Mouse (Mus musculus): ENCODE data around the gene Olfr94. TPM values are rescaled to one million over a fixed set of nuclear protein-coding genes. Genes with fewer than 3 reads are reported as not detected.

Gene Olfr94
- total and polyA plus RNA-seq, 3 experiments = not detected

- TF ChIP-seq SMC3 (IDR thresholded peaks at IDR 0.05; ENCODE audit: low read depth, low read length) (no peak), MAX (IDR thresholded peaks at IDR 0.05; ENCODE audit: low read length) (no peak), TBP (IDR thresholded peaks at IDR 0.05; ENCODE audit: low read depth, low read length) (0 out of 2 replicates have a peak, but pooled peaks have one; percentile 20)
- Histone ChIP-seq H3K27me3 (ENCODE audit: control insufficient read depth in 1 of 2, insufficient read depth in 2 of 2, low read length in 2 of 2) (peaks cover 0 to 2% of the 10 kb centered on the region in 2 experiments; a peak in 1 of 4 replicates), H3K4me3 (ENCODE audit: control insufficient read depth in 1 of 2, insufficient read depth in 1 of 2, low read depth in 2 of 2, low read length in 2 of 2) (peak overlapping the region; percentile 48 to 54), H3K9ac (ENCODE audit: control insufficient read depth, low read depth, low read length, poor library complexity, severe bottlenecking) (peak overlapping the region; percentile 11; the same call in 1 of the 2 replicates), H3K36me3 (ENCODE audit: control insufficient read depth in 1 of 2, insufficient read depth in 2 of 2, low read length in 2 of 2) (no peaks in the 10 kb centered on the region), H3K9me3 (replicated peaks; ENCODE audit: insufficient read depth, low read length) (no peaks in the 10 kb centered on the region), H3K79me2 (ENCODE audit: control insufficient read depth, insufficient read depth, low read length, poor library complexity) (no peaks in the 10 kb centered on the region), H3K27ac (ENCODE audit: control insufficient read depth, low read depth, low read length) (no peak overlapping the region), H3K4me1 (ENCODE audit: control insufficient read depth in 1 of 2, insufficient read depth in 2 of 2, low read length in 2 of 2) (no peaks in the 10 kb centered on the region)
- DNase-seq (ENCODE audit: low read depth, low spot score) = peak; percentile 14
Measured at GRCm38 (mm10) chr17:37185474-37185873, 15.3 kb downstream of the Olfr94 start.

GRCm38 (mm10) chr17:37161394-37161793 is 39.4 kb downstream of the Olfr94 start, which contains the start of gene Olfr93:
Gene Olfr93 (minus strand): TSS chr17:37161494.
- Histone ChIP-seq H3K9ac (ENCODE audit: control insufficient read depth, low read depth, low read length, poor library complexity, severe bottlenecking) (no peak within 1 kb of the TSS), H3K27ac (ENCODE audit: control insufficient read depth, low read depth, low read length) (no peak within 1 kb of the TSS), H3K4me3 (ENCODE audit: control insufficient read depth in 1 of 2, insufficient read depth in 1 of 2, low read depth in 2 of 2, low read length in 2 of 2) (no peak within 1 kb of the TSS), H3K27me3 (ENCODE audit: control insufficient read depth in 1 of 2, insufficient read depth in 2 of 2, low read length in 2 of 2) (no peaks in the 10 kb centered on the region), H3K9me3 (replicated peaks; ENCODE audit: insufficient read depth, low read length) (no peaks in the 10 kb centered on the region), H3K4me1 (ENCODE audit: control insufficient read depth in 1 of 2, insufficient read depth in 2 of 2, low read length in 2 of 2) (no peaks in the 10 kb centered on the region), H3K79me2 (ENCODE audit: control insufficient read depth, insufficient read depth, low read length, poor library complexity) (no peaks in the 10 kb centered on the region), H3K36me3 (ENCODE audit: control insufficient read depth in 1 of 2, insufficient read depth in 2 of 2, low read length in 2 of 2) (no peaks in the 10 kb centered on the region)
- no peak for TF ChIP-seq CHD1 (IDR thresholded peaks at IDR 0.05; ENCODE audit: low read depth, low read length)
- TF ChIP-seq ELF1 (IDR thresholded peaks at IDR 0.05; ENCODE audit: low read depth, low read length) = no peak
- no peak for TF ChIP-seq UBTF (IDR thresholded peaks at IDR 0.05; ENCODE audit: borderline replicate concordance, insufficient read depth, low read depth, low read length)
- TF ChIP-seq SIN3A (IDR thresholded peaks at IDR 0.05; ENCODE audit: low read length) = no peak
- TF ChIP-seq ZKSCAN1 (IDR thresholded peaks at IDR 0.05; ENCODE audit: low read depth, low read length) = no peak
- no peak for TF ChIP-seq CHD2 (IDR thresholded peaks at IDR 0.05; ENCODE audit: low read length)
- no peak for DNase-seq (ENCODE audit: low read depth, low spot score)

Other genes starting within 250 kb of the Olfr94 start
- gene Ppp1r11, start 249.3 kb downstream of the Olfr94 start, total RNA-seq (2012; rRNA removed) = 128 and 138 TPM in 2 replicates
- gene Ppp1r11, start 249.3 kb downstream of the Olfr94 start, polyA plus RNA-seq (2012; ENCODE audit: insufficient read depth in 1 of 2, insufficient read length in 2 of 2, low read depth in 1 of 2, low replicate concordance in 2 of 2, missing spikeins in 1 of 2) = 100 to 1,000 TPM in 1 of 2 experiments, not detected in 1; 146 TPM
- 20.5 and 26.4 TPM in 2 replicates for gene Znrd1, start 242.4 kb downstream of the Olfr94 start, total RNA-seq (2012; rRNA removed)
- 10 to 100 TPM in 1 of 2 experiments, not detected in 1; 38.2 TPM for gene Znrd1, start 242.4 kb downstream of the Olfr94 start, polyA plus RNA-seq (2012; ENCODE audit: insufficient read depth in 1 of 2, insufficient read length in 2 of 2, low read depth in 1 of 2, low replicate concordance in 2 of 2, missing spikeins in 1 of 2)
- gene Znrd1as, start 242.4 kb downstream of the Olfr94 start, total RNA-seq (2012; rRNA removed) = 2.8 and 3.4 TPM in 2 replicates
- gene Znrd1as, start 242.4 kb downstream of the Olfr94 start, polyA plus RNA-seq (2012; ENCODE audit: insufficient read depth in 1 of 2, insufficient read length in 2 of 2, low read depth in 1 of 2, low replicate concordance in 2 of 2, missing spikeins in 1 of 2) = 1 to 10 TPM in 1 of 2 experiments, not detected in 1; 1.8 TPM
- not detected in 2 replicates for gene 2410137M14Rik, start 219.8 kb downstream of the Olfr94 start, total RNA-seq (2012; rRNA removed)
- not detected for gene 2410137M14Rik, start 219.8 kb downstream of the Olfr94 start, polyA plus RNA-seq (2012; ENCODE audit: insufficient read depth in 1 of 2, insufficient read length in 2 of 2, low read depth in 1 of 2, low replicate concordance in 2 of 2, missing spikeins in 1 of 2)
- gene H2-M5, start 211.5 kb downstream of the Olfr94 start, total RNA-seq (2012; rRNA removed) = not detected in 2 replicates
- not detected for gene H2-M5, start 211.5 kb downstream of the Olfr94 start, polyA plus RNA-seq (2012; ENCODE audit: insufficient read depth in 1 of 2, insufficient read length in 2 of 2, low read depth in 1 of 2, low replicate concordance in 2 of 2, missing spikeins in 1 of 2)
- gene Zfp57, start 199.8 kb downstream of the Olfr94 start, total RNA-seq (2012; rRNA removed) = not detected in 2 replicates
- not detected for gene Zfp57, start 199.8 kb downstream of the Olfr94 start, polyA plus RNA-seq (2012; ENCODE audit: insufficient read depth in 1 of 2, insufficient read length in 2 of 2, low read depth in 1 of 2, low replicate concordance in 2 of 2, missing spikeins in 1 of 2)
- not detected in 2 replicates for gene Mog, start 177.6 kb downstream of the Olfr94 start, total RNA-seq (2012; rRNA removed)
- not detected for gene Mog, start 177.6 kb downstream of the Olfr94 start, polyA plus RNA-seq (2012; ENCODE audit: insufficient read depth in 1 of 2, insufficient read length in 2 of 2, low read depth in 1 of 2, low replicate concordance in 2 of 2, missing spikeins in 1 of 2)
- 1.5 and 2.2 TPM in 2 replicates for gene Gabbr1, start 155.0 kb downstream of the Olfr94 start, total RNA-seq (2012; rRNA removed)
- gene Gabbr1, start 155.0 kb downstream of the Olfr94 start, polyA plus RNA-seq (2012; ENCODE audit: insufficient read depth in 1 of 2, insufficient read length in 2 of 2, low read depth in 1 of 2, low replicate concordance in 2 of 2, missing spikeins in 1 of 2) = 10 to 100 TPM in 1 of 2 experiments, not detected in 1; 14.6 TPM
- gene Olfr90, start 112.5 kb downstream of the Olfr94 start, total RNA-seq (2012; rRNA removed) = 0.08 TPM in 1 of 2 replicates, not detected in the other
- gene Olfr90, start 112.5 kb downstream of the Olfr94 start, polyA plus RNA-seq (2012; ENCODE audit: insufficient read depth in 1 of 2, insufficient read length in 2 of 2, low read depth in 1 of 2, low replicate concordance in 2 of 2, missing spikeins in 1 of 2) = under 1 TPM in 1 of 2 experiments, not detected in 1; 0.08 TPM
- not detected in 2 replicates for gene Olfr91, start 102.7 kb downstream of the Olfr94 start, total RNA-seq (2012; rRNA removed)
- not detected for gene Olfr91, start 102.7 kb downstream of the Olfr94 start, polyA plus RNA-seq (2012; ENCODE audit: insufficient read depth in 1 of 2, insufficient read length in 2 of 2, low read depth in 1 of 2, low replicate concordance in 2 of 2, missing spikeins in 1 of 2)
- gene Olfr92, start 80.9 kb downstream of the Olfr94 start, total RNA-seq (2012; rRNA removed) = not detected in 2 replicates
- gene Olfr92, start 80.9 kb downstream of the Olfr94 start, polyA plus RNA-seq (2012; ENCODE audit: insufficient read depth in 1 of 2, insufficient read length in 2 of 2, low read depth in 1 of 2, low replicate concordance in 2 of 2, missing spikeins in 1 of 2) = not detected
- not detected in 2 replicates for gene Olfr93, start 39.5 kb downstream of the Olfr94 start, total RNA-seq (2012; rRNA removed)
- not detected for gene Olfr93, start 39.5 kb downstream of the Olfr94 start, polyA plus RNA-seq (2012; ENCODE audit: insufficient read depth in 1 of 2, insufficient read length in 2 of 2, low read depth in 1 of 2, low replicate concordance in 2 of 2, missing spikeins in 1 of 2)
- not detected in 2 replicates for gene Ubd, start 7.1 kb downstream of the Olfr94 start, total RNA-seq (2012; rRNA removed)
- gene Ubd, start 7.1 kb downstream of the Olfr94 start, polyA plus RNA-seq (2012; ENCODE audit: insufficient read depth in 1 of 2, insufficient read length in 2 of 2, low read depth in 1 of 2, low replicate concordance in 2 of 2, missing spikeins in 1 of 2) = not detected
- not detected in 2 replicates for gene Olfr95, start 12.1 kb upstream of the Olfr94 start, total RNA-seq (2012; rRNA removed)
- not detected for gene Olfr95, start 12.1 kb upstream of the Olfr94 start, polyA plus RNA-seq (2012; ENCODE audit: insufficient read depth in 1 of 2, insufficient read length in 2 of 2, low read depth in 1 of 2, low replicate concordance in 2 of 2, missing spikeins in 1 of 2)
- gene Olfr96, start 19.2 kb upstream of the Olfr94 start, total RNA-seq (2012; rRNA removed) = not detected in 2 replicates
- not detected for gene Olfr96, start 19.2 kb upstream of the Olfr94 start, polyA plus RNA-seq (2012; ENCODE audit: insufficient read depth in 1 of 2, insufficient read length in 2 of 2, low read depth in 1 of 2, low replicate concordance in 2 of 2, missing spikeins in 1 of 2)
- not detected in 2 replicates for gene Olfr97, start 36.3 kb upstream of the Olfr94 start, total RNA-seq (2012; rRNA removed)
- gene Olfr97, start 36.3 kb upstream of the Olfr94 start, polyA plus RNA-seq (2012; ENCODE audit: insufficient read depth in 1 of 2, insufficient read length in 2 of 2, low read depth in 1 of 2, low replicate concordance in 2 of 2, missing spikeins in 1 of 2) = not detected
- gene Olfr98, start 62.8 kb upstream of the Olfr94 start, total RNA-seq (2012; rRNA removed) = not detected in 2 replicates
- not detected for gene Olfr98, start 62.8 kb upstream of the Olfr94 start, polyA plus RNA-seq (2012; ENCODE audit: insufficient read depth in 1 of 2, insufficient read length in 2 of 2, low read depth in 1 of 2, low replicate concordance in 2 of 2, missing spikeins in 1 of 2)
- 4.6 and 4.7 TPM in 2 replicates for gene H2-M3, start 69.2 kb upstream of the Olfr94 start, total RNA-seq (2012; rRNA removed)
- gene H2-M3, start 69.2 kb upstream of the Olfr94 start, polyA plus RNA-seq (2012; ENCODE audit: insufficient read depth in 1 of 2, insufficient read length in 2 of 2, low read depth in 1 of 2, low replicate concordance in 2 of 2, missing spikeins in 1 of 2) = 1 to 10 TPM in 1 of 2 experiments, not detected in 1; 1.1 TPM
- gene Olfr99, start 82.5 kb upstream of the Olfr94 start, total RNA-seq (2012; rRNA removed) = not detected in 2 replicates
- gene Olfr99, start 82.5 kb upstream of the Olfr94 start, polyA plus RNA-seq (2012; ENCODE audit: insufficient read depth in 1 of 2, insufficient read length in 2 of 2, low read depth in 1 of 2, low replicate concordance in 2 of 2, missing spikeins in 1 of 2) = not detected
- gene Olfr101, start 103.3 kb upstream of the Olfr94 start, total RNA-seq (2012; rRNA removed) = not detected in 2 replicates
- gene Olfr101, start 103.3 kb upstream of the Olfr94 start, polyA plus RNA-seq (2012; ENCODE audit: insufficient read depth in 1 of 2, insufficient read length in 2 of 2, low read depth in 1 of 2, low replicate concordance in 2 of 2, missing spikeins in 1 of 2) = not detected
- gene Olfr102, start 116.1 kb upstream of the Olfr94 start, total RNA-seq (2012; rRNA removed) = not detected in 2 replicates
- gene Olfr102, start 116.1 kb upstream of the Olfr94 start, polyA plus RNA-seq (2012; ENCODE audit: insufficient read depth in 1 of 2, insufficient read length in 2 of 2, low read depth in 1 of 2, low replicate concordance in 2 of 2, missing spikeins in 1 of 2) = not detected
- gene Olfr103, start 138.7 kb upstream of the Olfr94 start, total RNA-seq (2012; rRNA removed) = not detected in 2 replicates
- not detected for gene Olfr103, start 138.7 kb upstream of the Olfr94 start, polyA plus RNA-seq (2012; ENCODE audit: insufficient read depth in 1 of 2, insufficient read length in 2 of 2, low read depth in 1 of 2, low replicate concordance in 2 of 2, missing spikeins in 1 of 2)
- not detected in 2 replicates for gene Olfr104-ps, start 158.6 kb upstream of the Olfr94 start, total RNA-seq (2012; rRNA removed)
- not detected for gene Olfr104-ps, start 158.6 kb upstream of the Olfr94 start, polyA plus RNA-seq (2012; ENCODE audit: insufficient read depth in 1 of 2, insufficient read length in 2 of 2, low read depth in 1 of 2, low replicate concordance in 2 of 2, missing spikeins in 1 of 2)
- not detected in 2 replicates for gene Olfr105-ps, start 178.0 kb upstream of the Olfr94 start, total RNA-seq (2012; rRNA removed)
- gene Olfr105-ps, start 178.0 kb upstream of the Olfr94 start, polyA plus RNA-seq (2012; ENCODE audit: insufficient read depth in 1 of 2, insufficient read length in 2 of 2, low read depth in 1 of 2, low replicate concordance in 2 of 2, missing spikeins in 1 of 2) = not detected
- gene Olfr106-ps, start 189.4 kb upstream of the Olfr94 start, total RNA-seq (2012; rRNA removed) = not detected in 2 replicates
- not detected for gene Olfr106-ps, start 189.4 kb upstream of the Olfr94 start, polyA plus RNA-seq (2012; ENCODE audit: insufficient read depth in 1 of 2, insufficient read length in 2 of 2, low read depth in 1 of 2, low replicate concordance in 2 of 2, missing spikeins in 1 of 2)
- gene Olfr107, start 198.2 kb upstream of the Olfr94 start, total RNA-seq (2012; rRNA removed) = not detected in 2 replicates
- gene Olfr107, start 198.2 kb upstream of the Olfr94 start, polyA plus RNA-seq (2012; ENCODE audit: insufficient read depth in 1 of 2, insufficient read length in 2 of 2, low read depth in 1 of 2, low replicate concordance in 2 of 2, missing spikeins in 1 of 2) = not detected
- not detected in 2 replicates for gene Olfr108, start 244.5 kb upstream of the Olfr94 start, total RNA-seq (2012; rRNA removed)
- not detected for gene Olfr108, start 244.5 kb upstream of the Olfr94 start, polyA plus RNA-seq (2012; ENCODE audit: insufficient read depth in 1 of 2, insufficient read length in 2 of 2, low read depth in 1 of 2, low replicate concordance in 2 of 2, missing spikeins in 1 of 2)